Mouse (Mus musculus) 3T3-L1 (cell line): ENCODE data around the gene Sdk2.

ENCODE experiments used
- DNase-seq: peaks from one replicate; pipeline ENCODE4 v3.0.0-alpha.2; 2015; ENCODE audit warnings: low read depth, low spot score

The Sdk2 gene

DNA sequence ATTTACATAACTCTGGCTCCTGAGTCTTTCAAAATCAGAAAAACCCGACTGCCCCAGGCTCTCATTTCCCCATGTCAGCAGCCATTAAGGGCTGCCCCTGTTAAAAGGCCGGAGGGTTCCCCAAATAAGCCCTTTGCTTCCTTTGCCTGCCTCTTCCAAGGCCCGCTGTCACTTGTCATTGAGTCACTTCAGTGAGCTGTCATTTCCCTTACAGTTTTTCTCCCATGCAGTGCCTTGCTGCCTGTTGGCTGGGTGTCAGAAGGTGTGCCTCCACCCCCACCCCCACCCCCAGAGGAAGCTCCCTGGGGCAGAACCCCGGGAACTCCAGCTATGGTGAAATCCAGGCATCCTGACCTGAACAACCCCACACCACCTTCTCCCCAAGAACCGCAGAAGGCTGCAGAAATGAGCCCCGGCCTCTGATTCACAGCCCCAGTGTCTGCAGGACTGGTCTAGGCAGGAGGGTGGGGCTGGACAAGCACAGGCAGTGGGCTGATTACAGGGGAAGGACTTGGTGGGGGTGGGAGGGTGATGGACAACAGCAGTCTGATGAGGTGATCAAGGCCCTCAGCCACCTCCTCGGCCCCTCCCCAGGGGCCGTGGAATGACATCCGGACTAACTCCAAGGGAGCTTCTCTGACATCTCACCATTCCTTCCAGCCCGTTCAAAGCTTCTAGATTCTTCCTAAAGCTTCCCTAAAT, 300.4 kb downstream of the Sdk2 start:
- no peak for DNase-seq

DNA sequence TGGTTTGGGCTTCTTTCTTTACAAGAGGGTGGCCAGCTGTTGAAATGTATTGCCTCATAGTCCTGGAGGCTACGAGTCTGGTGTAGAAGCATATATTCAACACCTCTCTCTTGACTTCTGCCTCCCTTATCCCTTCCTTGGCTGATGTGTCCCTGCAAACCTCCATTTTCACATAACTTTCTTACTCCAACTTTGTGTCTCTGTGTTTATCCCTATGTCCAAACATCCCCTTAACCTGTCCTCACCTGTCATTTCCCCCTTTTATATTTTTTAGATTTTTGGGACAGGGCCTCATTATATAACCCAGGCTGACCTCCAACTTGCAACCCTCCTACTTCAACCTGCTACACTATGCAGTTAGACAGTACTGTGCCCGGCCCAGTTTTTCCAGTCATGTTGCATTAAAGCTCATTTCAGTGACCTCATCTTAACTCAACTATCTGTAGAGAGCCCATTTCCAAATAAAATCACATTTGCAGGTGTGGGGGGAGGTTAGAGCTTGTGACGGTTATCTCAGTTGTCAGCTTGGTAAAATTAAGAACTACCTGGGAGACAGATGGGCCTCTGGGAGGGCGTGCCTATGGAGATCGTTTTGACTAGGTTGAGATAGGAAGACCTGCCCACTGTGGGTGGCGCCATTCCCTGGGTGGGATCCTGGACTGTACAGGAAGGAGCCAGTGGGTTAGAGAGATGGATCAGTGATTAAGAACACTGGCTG, 302.6 kb downstream of the Sdk2 start:
- DNase-seq = no peak

DNA sequence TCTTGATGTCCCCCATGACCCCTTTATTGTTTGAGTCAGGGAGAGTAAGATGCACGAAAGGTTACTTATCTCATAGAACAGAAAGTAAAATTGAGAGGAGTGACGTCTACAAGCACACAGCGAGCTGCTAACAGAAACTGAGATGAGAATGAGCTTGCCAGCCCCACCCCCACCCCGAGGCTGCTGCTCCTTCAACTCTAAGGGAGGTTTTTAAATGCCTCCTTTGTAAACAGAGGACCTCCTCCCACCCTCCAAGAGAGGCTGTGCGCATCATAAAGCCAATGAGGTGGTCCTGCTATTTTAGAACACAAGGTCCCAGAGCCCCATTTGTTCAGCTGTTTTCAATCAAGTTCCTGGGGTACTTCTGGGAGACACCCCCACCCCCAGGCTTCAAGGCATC, 303.4 kb downstream of the Sdk2 start:
- DNase-seq = no peak

DNA sequence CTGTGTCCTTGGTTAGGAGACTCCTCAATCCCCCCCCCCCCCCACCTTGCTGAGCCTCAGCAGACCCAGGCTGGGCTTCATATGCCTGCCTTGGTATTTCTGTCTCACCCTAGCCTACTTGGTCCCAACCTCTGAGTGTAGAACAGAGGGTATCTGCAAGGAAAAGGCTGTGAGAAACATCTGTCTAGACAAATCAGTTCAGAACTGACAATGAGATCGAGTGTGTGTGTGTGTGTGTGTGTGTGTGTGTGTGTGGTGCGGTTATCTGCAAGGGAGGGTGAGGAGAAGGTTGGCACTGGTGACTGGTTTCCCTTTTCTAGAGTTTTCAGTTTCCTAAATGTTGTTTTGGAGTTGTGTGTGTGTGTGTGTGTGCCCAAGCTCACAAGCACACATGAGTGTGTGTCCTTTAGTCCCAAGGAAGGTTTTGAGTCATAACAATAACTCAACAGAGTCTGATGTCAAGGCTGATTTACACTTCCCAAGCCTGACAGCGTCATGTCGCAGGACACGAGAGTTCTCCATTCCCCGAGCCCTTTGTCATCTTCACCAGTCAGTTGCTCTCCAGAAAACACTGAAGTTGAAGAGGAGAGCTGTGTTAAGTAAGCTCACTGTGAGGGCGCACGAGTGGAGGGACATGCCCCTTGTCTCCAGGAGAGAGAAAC, 304.6 kb downstream of the Sdk2 start:
- DNase-seq = no peak

DNA sequence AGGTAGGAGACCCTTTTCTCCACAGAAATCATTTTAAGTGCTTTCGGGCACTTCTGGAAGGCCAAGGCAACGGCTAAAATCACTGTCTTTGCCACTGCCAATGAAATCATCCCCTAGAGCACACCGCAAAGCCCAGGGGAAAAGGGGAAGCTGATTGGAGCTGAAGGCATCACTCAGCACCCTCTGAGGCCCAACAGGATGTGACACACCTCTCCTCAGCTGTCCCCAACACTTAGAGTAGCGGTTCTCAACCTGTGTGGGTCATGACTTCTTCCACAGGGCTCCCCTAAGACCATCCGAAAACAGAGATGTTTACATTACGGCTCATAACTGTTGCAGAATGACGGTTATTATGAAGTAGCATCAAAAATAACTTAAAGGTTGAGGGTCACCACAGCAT, 305.2 kb downstream of the Sdk2 start:
- DNase-seq = no peak

DNA sequence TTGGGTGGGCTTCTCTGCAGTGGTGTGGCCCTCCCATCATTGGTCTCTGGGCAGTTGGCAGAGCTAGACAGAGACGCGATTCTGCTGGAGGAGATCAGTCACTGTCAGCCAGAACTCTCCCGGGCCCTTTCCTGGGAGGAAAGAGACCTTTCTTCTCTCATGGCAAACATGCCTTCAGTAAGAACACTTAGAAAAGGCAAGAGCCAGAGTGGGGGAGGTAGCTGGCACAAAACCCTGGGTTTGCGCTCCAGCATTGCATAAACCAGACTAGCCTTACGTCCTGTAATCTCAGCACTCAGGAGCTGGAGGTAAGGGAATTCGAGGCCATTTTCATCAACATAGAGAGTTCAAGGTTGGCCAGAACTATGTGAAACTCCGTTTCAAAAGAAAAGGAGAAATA, 306.4 kb downstream of the Sdk2 start:
- DNase-seq = no peak

DNA sequence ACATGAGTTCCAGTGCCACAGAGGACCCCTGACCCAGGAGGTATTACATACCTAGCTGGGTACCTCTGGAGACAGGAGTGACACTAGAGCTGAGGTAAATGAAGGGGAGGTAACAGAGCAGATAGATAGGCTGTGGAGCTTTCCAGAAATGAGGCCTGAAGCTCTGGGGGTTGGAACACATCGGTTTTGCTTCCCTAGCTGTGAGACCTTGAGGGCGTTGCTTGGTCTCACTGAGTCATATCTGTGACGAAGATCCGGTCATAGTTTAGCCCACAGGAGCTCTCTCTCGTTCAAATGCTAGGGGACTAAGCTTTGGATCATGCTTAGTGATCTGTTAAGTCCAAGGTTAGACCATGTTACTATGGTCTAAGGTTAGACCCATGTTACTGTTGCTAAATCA, 308.0 kb downstream of the Sdk2 start:
- DNase-seq = no peak

DNA sequence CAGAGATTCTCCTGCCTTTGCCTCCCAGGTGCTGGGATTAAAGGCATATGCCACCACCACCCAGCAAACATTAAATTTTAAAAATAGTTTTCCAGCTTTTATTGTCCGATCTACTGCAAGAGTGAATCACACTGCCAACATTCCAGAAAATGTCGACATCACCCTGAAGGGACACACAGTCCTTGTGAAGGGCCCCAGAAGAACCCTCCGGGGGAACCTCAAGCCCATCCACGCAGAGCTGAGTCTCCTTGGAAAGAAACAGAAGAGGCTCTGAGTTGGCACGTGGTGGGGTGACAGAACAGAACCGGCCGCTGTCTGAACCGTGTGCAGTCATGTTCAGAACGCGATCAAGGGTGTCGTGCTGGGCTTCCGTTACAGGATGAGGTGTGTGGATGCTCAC, 310.3 kb downstream of the Sdk2 start:
- DNase-seq = peak; percentile 54

DNA sequence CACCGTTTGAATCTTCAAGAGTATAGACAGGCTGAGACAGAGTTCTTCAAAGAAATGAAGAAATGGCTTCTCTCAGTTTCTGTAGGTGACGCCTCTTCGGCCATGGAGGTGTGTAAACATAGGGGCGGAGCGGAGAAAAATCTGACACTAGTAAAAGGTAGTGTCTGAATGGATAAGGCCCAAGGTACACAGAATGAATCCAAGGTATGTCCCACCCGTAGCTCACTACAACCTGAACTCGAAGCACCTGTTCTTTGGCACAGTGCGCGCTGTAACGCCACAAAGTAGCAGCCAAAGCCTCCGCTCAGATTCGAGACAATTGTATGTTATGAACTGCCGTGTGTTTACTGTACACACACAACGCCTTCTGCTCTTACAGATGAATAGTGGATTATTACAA, 311.0 kb downstream of the Sdk2 start:
- DNase-seq = no peak

DNA sequence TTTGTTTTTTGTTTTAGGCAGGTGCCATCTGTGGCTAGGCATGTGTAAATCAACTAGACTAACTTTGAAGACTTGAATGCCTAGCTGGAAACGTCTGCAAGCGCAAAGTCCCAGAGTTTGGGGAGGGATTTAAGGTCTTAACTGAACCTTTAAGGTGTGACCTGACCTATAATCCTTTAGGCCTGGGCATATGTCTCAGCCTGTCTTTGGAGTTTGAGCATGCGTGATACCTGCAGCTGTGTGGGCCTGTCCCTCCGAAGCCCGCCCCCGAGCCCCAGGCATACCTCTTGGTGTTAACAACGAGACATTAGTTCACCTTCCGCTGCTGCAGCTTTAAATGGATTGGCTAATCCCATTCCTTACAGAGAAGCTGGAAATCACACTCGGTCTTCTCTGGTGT, 312.0 kb downstream of the Sdk2 start:
- no peak for DNase-seq

DNA sequence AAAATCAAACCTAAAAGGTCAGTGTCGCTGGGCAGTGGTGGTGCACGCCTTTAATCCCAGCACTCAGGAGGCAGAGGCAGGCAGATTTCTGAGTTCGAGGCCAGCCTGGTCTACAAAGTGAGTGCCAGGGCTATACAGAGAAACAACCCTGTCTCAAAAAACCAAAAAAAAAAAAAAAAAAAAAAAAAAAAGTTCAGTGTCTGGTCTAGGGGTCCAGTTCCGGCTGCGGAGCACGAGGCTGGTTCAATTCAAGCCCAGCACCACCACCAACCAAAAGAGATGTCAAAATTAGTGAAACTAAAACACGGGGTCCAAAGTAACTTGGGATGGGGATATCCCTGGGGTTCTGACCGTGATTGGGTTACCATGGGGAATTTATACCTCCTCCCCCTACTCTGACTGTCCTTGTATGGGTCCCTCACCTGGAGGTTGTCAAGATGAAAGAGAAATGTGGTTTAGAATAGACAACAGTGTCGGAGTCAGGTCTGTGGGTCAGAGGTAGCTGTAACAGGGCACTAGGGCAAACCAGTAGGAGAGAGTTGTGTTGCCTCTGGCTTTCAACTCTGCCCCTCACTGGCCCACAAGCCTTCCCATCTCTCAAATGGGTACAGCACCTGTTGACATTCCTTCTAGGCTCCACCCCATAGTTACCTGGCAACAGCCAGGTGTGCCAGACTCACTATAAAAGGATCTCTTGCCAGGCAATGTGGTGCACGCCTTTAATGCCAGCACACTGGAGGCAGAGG, 314.0 kb downstream of the Sdk2 start:
- DNase-seq = no peak

DNA sequence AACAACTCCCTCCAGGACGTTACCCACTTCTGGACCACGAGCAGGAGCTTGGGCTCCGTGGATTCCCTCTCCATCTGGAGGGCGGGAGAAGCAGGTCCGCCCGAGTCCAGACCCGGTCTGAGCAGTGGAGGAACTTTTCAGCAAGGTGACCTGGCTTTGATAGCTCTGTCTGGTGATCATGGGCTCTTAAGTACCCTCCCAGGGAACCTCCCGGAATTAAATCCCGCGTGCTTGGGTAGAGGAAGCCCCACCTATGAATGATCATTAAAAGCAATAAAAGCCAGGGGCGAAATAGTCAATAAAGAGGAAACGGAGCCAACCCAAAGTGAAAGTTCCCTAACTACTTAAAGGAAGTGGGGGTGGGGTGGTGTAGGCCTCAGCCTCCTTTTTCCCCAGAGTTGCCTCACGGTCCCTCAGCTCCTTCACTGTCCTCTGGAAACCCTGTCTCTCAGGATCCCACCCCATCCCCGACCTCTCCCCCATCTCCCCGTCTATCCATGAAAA, 314.6 kb downstream of the Sdk2 start:
- DNase-seq = peak; percentile 38

DNA sequence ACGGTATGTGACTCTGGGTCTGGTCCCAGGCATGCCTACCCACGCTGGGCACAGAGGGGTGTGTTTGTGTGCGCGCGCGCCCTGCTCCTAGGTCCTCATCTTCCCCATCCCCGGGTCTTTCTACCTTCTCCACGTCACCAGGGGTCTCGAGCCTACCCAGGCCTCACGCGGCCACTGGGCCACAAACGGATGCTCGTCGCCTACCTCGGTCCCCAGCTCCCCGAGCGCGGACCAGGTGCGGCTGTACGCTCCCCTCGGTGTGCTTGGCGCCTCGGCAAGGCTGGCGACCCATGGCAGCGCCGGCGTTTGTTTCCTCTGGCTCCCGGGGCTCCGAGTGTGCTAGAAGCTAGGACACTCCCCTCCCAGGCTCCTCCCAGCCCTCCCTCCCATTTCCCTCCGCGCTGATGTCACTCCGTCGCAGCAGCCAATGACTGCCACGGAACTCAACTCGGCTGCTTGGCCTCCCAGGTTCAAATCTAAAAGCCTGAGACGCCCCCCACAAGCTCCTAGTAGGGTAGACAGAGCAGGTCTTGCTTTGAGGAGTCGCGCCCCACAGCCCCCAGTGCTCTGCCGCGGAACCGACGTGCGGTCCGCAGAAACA, 315.3 kb downstream of the Sdk2 start, which contains the start of gene Cdc42ep4:
Gene Cdc42ep4, minus strand, starts transcription at position 398 of the 601 bp plus-strand sequence.
- DNase-seq = peak; percentile 96

DNA sequence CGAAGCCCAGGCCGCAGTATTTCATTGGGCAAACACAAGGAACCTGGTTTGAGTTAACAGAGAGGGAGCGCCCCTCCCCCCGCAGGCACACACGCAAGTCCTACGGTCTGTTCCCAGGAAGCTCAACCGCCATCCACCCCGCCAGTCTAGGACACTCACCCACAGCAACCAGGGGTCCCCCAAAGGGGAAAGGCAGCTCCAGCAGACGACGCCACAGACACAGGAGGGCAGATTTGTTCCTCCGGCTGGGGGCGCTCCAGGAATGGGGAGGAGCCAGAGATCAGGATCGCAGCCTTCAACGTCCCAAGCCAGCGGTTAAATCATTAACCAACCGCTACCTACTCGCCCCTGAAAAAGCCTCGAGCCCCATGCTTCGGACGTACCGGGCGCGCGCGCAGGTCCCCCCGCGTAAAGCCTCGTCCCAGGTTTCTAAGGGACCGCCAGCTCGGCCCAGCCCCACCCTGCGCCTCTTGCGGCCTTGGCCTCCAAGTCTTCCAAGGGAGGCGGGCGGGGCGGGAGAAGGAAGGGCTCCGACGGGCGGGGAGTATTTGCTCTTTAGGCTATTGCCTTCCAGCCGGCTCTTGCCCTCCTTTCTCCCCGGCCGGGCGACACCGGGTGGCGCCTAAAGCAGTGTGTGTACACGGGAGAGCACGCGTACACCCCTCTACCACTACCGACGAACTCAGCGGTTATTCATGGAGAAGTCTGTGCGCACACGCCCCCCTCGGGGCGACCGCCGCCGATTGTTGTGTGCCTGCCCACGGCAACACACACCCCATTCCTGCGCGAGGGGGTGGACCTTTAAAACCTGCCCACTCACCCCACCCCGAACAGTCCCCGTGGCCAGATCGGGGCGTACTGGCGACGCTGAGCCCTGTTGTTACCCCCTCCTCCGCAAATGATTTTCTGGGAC, 316.0 kb downstream of the Sdk2 start:
- DNase-seq = peak; percentile 79

DNA sequence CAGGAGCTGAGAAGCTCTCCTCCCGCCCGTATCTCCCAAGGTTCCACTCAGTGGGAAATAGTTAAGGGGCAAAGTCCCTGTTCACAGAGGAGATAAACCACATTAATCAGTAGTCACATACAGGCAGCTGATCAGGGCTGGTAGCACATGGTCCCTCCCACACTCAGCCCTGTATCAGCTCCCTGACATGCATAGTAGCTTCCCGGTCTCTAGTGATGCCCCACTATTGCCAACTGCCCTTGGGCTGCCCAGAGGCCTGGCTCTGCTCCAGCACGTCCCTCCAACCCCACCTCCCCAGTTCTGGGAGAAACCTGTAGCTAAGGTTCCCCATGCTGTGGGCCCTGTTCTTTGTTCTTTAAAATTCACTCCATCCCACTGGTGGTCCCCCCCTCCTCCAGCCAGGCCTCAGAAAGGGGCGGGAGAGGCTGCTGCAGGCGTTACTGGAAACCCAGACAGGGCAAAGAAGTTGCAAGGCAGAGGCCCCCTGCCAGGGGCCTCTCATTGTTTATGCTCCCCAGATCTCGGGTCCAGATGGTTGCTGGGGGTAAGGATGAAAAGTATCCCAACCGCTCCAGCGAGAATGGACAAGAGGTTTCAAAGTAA, 317.0 kb downstream of the Sdk2 start:
- DNase-seq = peak; percentile 50

DNA sequence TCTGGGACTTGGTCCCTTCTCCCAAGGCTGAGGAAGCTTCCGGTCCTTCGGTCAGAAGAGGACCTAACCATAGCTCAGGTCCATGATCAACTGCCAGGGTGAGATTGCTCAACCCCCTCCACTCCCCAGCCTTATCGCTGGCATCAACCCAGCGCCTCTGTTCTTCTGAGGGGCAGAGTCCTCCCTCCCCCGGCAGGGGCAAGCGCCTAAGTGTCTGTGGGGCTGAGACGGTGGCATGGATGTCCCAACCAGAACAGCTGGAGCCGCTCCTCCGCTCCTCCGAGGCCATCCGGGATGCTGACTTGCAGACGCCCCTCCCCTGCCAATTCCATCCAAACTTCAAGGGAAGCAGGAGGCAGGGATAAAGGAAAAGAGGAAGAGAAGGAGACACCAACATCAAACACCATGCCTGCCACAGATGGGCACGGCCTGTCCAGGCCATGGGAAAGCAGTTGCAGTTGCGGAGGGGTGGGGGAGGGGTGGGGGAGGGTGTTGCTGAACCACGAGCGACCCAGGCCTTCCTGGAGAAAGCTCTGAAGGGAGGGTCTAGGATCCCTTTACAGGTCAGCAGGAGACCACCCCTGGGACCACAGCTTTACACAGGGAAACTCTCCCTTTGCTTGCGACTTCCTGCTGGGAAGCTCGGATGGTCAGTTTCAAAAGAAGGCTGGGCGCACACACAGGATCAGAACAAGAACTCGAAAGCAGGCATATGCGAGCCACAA, 317.9 kb downstream of the Sdk2 start:
- no peak for DNase-seq

DNA sequence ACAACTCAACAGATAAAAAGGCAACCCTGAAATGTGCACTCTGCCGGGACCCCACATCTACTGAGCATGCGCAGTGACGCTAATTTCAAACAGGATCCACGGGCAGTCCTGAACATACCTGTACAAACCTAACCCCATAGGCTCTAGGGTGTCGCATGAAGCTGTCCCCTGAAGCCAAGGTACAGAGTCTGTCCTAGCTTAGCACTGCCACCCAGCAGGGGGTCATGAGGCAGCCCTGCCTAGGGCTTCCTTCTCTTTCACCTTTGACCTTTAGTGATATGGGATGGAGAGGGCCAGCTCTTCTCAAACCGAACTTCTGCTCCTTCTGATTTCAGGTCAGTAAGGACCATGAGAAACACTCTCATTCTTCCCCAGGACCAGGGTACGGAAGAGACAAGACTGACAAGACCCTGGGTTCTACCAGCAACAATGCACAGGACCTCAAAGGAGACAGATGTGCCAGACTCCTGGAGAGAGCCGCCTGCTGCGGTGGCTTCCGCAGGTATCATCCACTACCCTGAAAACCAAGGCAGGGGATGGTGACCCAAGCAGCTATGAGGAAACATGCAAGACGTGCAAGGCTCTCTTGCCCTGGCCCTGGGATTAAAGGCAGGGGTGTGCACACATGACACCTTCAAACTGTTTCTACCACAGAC, 319.0 kb downstream of the Sdk2 start:
- DNase-seq = no peak

DNA sequence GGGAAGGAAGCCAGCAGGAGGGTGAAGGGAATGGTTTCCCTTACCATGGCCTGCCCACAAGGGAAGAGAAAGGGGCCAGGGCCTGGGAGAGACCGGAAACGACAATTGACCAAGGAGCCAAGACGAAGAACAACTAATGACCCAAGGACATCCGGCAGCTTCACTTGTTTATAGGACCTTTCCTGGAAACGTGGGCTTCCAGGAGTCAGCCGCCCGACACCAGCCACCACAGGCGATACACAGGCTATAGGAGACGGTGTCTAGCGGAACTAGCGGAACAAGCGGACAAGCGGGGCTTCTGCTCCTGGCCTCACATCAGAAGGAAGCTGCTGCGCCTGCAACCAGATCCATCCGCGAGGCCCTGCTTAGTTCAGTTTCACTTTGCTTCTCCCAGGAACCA, 319.8 kb downstream of the Sdk2 start:
- no peak for DNase-seq

DNA sequence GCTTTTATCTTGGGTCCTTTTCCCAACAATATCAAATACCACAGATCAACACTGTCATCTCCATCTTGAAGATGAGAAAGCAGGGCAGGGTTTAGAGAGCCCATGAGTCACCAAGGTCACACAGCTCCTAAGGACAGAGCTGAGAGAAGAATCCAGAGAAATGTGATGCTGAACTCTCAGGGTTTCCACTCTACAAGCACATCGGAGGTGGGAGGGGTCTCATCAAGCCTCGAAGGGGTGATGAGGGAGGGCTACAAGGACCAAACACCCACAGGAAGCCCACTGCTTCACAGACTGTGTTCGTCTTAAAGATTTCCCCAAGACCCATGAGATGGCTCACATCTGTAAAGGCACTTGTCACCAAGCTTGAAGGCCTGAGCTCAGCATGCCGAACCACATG, 320.9 kb downstream of the Sdk2 start:
- no peak for DNase-seq
